Mouse (Mus musculus): ENCODE data around the gene Aicda. TPM values are rescaled to one million over a fixed set of nuclear protein-coding genes. Genes with fewer than 3 reads are reported as not detected.
"Not testable (repeated sequence)": the region's sequence is repeated elsewhere in the genome, so short reads cannot be mapped to it uniquely, and the experiment has no call there.

Aicda gene
- total RNA-seq, 1 experiment = 0.76 TPM

DNA sequence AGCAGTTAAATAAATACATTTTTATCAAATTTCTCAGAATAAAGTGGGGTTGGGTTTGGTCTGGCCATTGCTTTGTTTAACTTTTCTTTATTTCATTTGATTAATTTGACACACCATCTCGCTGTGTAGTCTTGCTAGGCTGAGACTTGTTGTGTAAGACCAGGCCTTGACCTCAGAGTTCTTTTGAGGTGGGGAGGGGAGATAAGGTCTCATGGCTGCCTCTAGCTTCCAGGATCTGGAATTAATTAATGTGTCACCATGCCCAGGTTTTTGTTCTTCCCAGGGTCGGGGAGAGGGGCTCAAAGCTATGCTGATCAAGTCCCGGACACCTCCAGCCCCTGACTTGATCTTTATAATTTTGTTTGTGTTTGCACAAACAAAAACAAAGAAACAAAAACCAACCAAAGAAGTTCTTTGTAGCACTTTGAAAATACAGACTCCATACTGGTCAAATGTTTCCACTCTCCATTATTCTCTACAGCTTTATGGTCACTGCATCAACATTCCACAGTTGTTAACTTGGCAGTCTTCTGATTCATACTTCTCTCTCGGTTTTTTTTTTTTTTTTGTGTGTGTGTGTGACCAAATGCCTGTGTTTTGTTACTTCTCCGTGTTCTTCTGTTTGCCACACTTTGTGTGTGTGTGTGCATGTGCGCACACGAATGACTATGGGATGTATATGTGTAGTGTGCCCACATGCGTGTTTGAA is 22.0 kb upstream of the Aicda start:
- Histone ChIP-seq H3K27ac (ENCODE audit: insufficient read depth, low read depth, low read length, poor library complexity, severe bottlenecking) (no peak overlapping the region), H3K9me3 (ENCODE audit: control insufficient read depth, insufficient read depth, low read depth, low read length) (no peaks in the 10 kb centered on the region), H3K4me3 (ENCODE audit: insufficient read depth in 1 of 2, low read depth in 1 of 2, low read length in 2 of 2, poor library complexity in 1 of 2, severe bottlenecking in 1 of 2) (no peak overlapping the region), H3K9ac (ENCODE audit: insufficient read depth, low read depth, low read length, poor library complexity, severe bottlenecking) (no peak overlapping the region), H3K4me1 (ENCODE audit: control insufficient read depth in 2 of 2, insufficient read depth in 2 of 2, low read length in 2 of 2, poor library complexity in 1 of 2) (no peaks in the 10 kb centered on the region), H3K36me3 (ENCODE audit: control insufficient read depth, insufficient read depth, low read length, poor library complexity, severe bottlenecking) (no peaks in the 10 kb centered on the region)
- no peak for DNase-seq (ENCODE audit: low read depth, low spot score)
- TF ChIP-seq HCFC1 (IDR thresholded peaks at IDR 0.05; ENCODE audit: borderline replicate concordance, insufficient read depth, low read length) (no peak), CHD2 (IDR thresholded peaks at IDR 0.05; ENCODE audit: low read depth, low read length) (no peak), ZC3H11A (IDR thresholded peaks at IDR 0.05; ENCODE audit: borderline replicate concordance, low read depth, low read length) (no peak), ZNF384 (IDR thresholded peaks at IDR 0.05; ENCODE audit: low read depth, low read length) (no peak)
- in situ Hi-C loops (cut with MboI; ENCODE audit: low sequenced_read_pairs in 2 of 2, unreplicated experiment in 2 of 2) = no loop called here

DNA sequence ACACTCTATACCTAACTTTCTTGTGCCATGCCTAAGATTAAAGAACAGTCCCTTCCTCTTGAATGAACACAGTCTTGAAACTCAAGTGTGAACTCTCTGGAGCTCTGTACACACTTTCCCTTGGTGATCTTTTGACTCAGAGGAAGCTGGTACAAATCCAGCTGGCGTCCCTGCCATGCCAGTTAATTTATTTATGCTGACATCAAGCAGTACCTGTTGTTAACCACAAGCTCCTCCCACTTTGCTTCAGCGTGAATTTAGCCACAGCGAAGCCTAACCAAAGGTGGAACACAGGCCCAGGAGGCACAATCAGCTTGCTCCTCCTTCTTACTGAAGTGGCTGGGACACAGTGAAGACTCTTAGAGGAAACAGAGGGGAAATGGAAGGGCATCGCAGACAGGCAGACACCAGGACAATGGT is 20.7 kb upstream of the Aicda start:
- peak; percentile 74 for DNase-seq (ENCODE audit: low read depth, low spot score)
- H3K9ac ChIP-seq (ENCODE audit: insufficient read depth, low read depth, low read length, poor library complexity, severe bottlenecking) = no peak overlapping the region
- H3K4me1 ChIP-seq (ENCODE audit: control insufficient read depth in 2 of 2, insufficient read depth in 2 of 2, low read length in 2 of 2, poor library complexity in 1 of 2) = no peaks in the 10 kb centered on the region
- TF ChIP-seq ZNF384 (IDR thresholded peaks at IDR 0.05; ENCODE audit: low read depth, low read length) (no peak), MAFK (IDR thresholded peaks at IDR 0.05; ENCODE audit: insufficient read depth, low read depth, low read length) (0 out of 2 replicates have a peak, but pooled peaks have one; percentile 22)
- H3K9me3 ChIP-seq (ENCODE audit: control insufficient read depth, insufficient read depth, low read depth, low read length) = no peaks in the 10 kb centered on the region
- in situ Hi-C loops (cut with MboI; ENCODE audit: low sequenced_read_pairs in 2 of 2, unreplicated experiment in 2 of 2) = no loop called here
- peak overlapping the region in 1 of 2 experiments; percentile 66; a peak in 2 of 4 replicates for H3K4me3 ChIP-seq (ENCODE audit: insufficient read depth in 1 of 2, low read depth in 1 of 2, low read length in 2 of 2, poor library complexity in 1 of 2, severe bottlenecking in 1 of 2)
- no peaks in the 10 kb centered on the region for H3K36me3 ChIP-seq (ENCODE audit: control insufficient read depth, insufficient read depth, low read length, poor library complexity, severe bottlenecking)
- no peak overlapping the region for H3K27ac ChIP-seq (ENCODE audit: insufficient read depth, low read depth, low read length, poor library complexity, severe bottlenecking)

DNA sequence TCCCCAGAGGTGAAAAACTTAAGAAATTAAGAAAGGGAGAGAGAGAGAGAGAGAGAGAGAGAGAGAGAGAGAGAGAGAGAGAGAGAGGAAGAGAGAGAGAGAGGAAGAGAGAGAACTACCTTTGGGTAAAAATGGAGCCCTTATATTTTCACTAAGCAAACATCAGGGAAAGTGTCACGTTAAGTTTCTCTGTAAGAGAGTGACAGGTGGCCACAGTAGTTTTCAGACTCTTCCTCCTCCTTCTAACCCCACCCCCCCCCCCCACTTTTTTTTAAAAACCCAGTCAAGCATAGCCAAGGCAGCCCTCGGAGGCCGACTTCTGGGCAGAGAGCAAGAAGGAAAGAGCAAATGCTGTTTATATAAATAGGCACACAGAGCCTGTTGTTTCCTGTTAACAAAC is 19.6 kb upstream of the Aicda start:
- Histone ChIP-seq H3K9ac (ENCODE audit: insufficient read depth, low read depth, low read length, poor library complexity, severe bottlenecking) (no peak overlapping the region), H3K36me3 (ENCODE audit: control insufficient read depth, insufficient read depth, low read length, poor library complexity, severe bottlenecking) (no peaks in the 10 kb centered on the region), H3K27ac (ENCODE audit: insufficient read depth, low read depth, low read length, poor library complexity, severe bottlenecking) (no peak overlapping the region), H3K9me3 (ENCODE audit: control insufficient read depth, insufficient read depth, low read depth, low read length) (no peaks in the 10 kb centered on the region), H3K4me1 (ENCODE audit: control insufficient read depth in 2 of 2, insufficient read depth in 2 of 2, low read length in 2 of 2, poor library complexity in 1 of 2) (no peaks in the 10 kb centered on the region), H3K4me3 (ENCODE audit: insufficient read depth in 1 of 2, low read depth in 1 of 2, low read length in 2 of 2, poor library complexity in 1 of 2, severe bottlenecking in 1 of 2) (no peak overlapping the region)
- TF ChIP-seq MAFK (IDR thresholded peaks at IDR 0.05; ENCODE audit: insufficient read depth, low read depth, low read length) (no peak), HCFC1 (IDR thresholded peaks at IDR 0.05; ENCODE audit: borderline replicate concordance, insufficient read depth, low read length) (no peak), CHD2 (IDR thresholded peaks at IDR 0.05; ENCODE audit: low read depth, low read length) (no peak), ZNF384 (IDR thresholded peaks at IDR 0.05; ENCODE audit: low read depth, low read length) (no peak), ZC3H11A (IDR thresholded peaks at IDR 0.05; ENCODE audit: borderline replicate concordance, low read depth, low read length) (no peak)
- DNase-seq (ENCODE audit: low read depth, low spot score) = no peak
- in situ Hi-C loops (cut with MboI; ENCODE audit: low sequenced_read_pairs in 2 of 2, unreplicated experiment in 2 of 2) = no loop called here

DNA sequence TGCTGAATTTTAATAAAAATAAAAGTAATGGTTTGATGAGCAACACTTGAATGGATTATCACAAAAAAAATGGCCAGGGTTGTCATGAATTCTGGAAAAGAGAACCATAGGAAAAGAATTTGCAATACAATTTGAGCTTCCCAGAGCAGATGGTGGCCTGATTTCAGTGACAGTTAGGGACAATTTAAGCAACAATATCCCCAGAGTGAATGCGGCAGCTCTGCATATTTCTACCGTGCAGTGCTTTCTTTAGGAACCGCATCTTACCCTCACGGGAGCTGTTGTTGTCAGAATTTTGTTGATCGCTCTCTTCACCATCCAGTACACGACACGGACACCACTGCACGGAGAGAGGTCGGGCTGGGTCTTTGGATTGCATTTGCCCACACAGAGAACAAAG is 14.0 kb upstream of the Aicda start:
- Histone ChIP-seq H3K36me3 (ENCODE audit: control insufficient read depth, insufficient read depth, low read length, poor library complexity, severe bottlenecking) (no peaks in the 10 kb centered on the region), H3K27ac (ENCODE audit: insufficient read depth, low read depth, low read length, poor library complexity, severe bottlenecking) (no peak overlapping the region), H3K9me3 (ENCODE audit: control insufficient read depth, insufficient read depth, low read depth, low read length) (no peaks in the 10 kb centered on the region), H3K4me1 (ENCODE audit: control insufficient read depth in 2 of 2, insufficient read depth in 2 of 2, low read length in 2 of 2, poor library complexity in 1 of 2) (no peaks in the 10 kb centered on the region), H3K4me3 (ENCODE audit: insufficient read depth in 1 of 2, low read depth in 1 of 2, low read length in 2 of 2, poor library complexity in 1 of 2, severe bottlenecking in 1 of 2) (no peak overlapping the region), H3K9ac (ENCODE audit: insufficient read depth, low read depth, low read length, poor library complexity, severe bottlenecking) (no peak overlapping the region)
- TF ChIP-seq HCFC1 (IDR thresholded peaks at IDR 0.05; ENCODE audit: borderline replicate concordance, insufficient read depth, low read length) (no peak), CHD2 (IDR thresholded peaks at IDR 0.05; ENCODE audit: low read depth, low read length) (no peak), ZC3H11A (IDR thresholded peaks at IDR 0.05; ENCODE audit: borderline replicate concordance, low read depth, low read length) (no peak)
- in situ Hi-C loops (cut with MboI; ENCODE audit: low sequenced_read_pairs in 2 of 2, unreplicated experiment in 2 of 2) = no loop called here
- DNase-seq (ENCODE audit: low read depth, low spot score) = no peak

DNA sequence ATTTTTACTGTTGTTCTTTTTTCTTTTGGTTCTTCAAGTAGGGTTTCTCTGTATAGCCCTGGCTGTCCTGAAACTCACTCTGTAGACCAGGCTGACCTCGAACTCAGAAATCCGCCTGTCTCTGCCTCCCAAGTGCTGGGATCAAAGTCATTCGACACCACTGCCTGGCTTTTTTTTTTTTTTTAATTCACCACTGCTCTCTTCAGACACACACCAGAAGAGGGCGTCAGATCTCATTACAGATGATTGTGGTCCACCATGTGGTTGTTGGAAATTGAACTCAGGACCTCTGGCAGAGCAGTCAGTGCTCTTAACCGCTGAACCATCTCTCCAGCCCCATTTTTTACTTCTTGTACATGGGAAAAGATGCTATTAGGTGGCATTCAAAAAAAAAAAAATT is 11.1 kb upstream of the Aicda start:
- DNase-seq (ENCODE audit: low read depth, low spot score); in situ Hi-C loops (cut with MboI; ENCODE audit: low sequenced_read_pairs in 2 of 2, unreplicated experiment in 2 of 2); H3K9me3 ChIP-seq (ENCODE audit: control insufficient read depth, insufficient read depth, low read depth, low read length); H3K27ac ChIP-seq (ENCODE audit: insufficient read depth, low read depth, low read length, poor library complexity, severe bottlenecking); H3K4me1 ChIP-seq (ENCODE audit: control insufficient read depth in 2 of 2, insufficient read depth in 2 of 2, low read length in 2 of 2, poor library complexity in 1 of 2); H3K4me3 ChIP-seq (ENCODE audit: insufficient read depth in 1 of 2, low read depth in 1 of 2, low read length in 2 of 2, poor library complexity in 1 of 2, severe bottlenecking in 1 of 2); H3K9ac ChIP-seq (ENCODE audit: insufficient read depth, low read depth, low read length, poor library complexity, severe bottlenecking); H3K36me3 ChIP-seq (ENCODE audit: control insufficient read depth, insufficient read depth, low read length, poor library complexity, severe bottlenecking): not testable (repeated sequence)
- TF ChIP-seq ZNF384 (IDR thresholded peaks at IDR 0.05; ENCODE audit: low read depth, low read length) = peak; percentile 83

Measured in ES-E14 (cell line).